ENCODE assay signal across 23 mouse cellular contexts in genomic region chr5:30411524-30411923, GRCm38 (mm10). TPM values are rescaled to one million over a fixed set of nuclear protein-coding genes. Genes with fewer than 3 reads are reported as not detected.
DNase-seq lines count a peak whose midpoint lies in the region; ATAC-seq and TF ChIP-seq lines count a peak whose summit lies in the region.
"Had no signal": no experiment of that assay in that cellular context is flagged by ENCODE, and none has a peak within 500 bp of the region (broad histone marks: within the 10 kb centered on the region; RNA-seq: fewer than 3 reads in every experiment).

No protein-coding gene starts in this region.

- no peak overlapping the region for H3K4me2 ChIP-seq in hindbrain, embryonic 12.5 days (replicated peaks)
- no peak overlapping the region for H3K4me2 ChIP-seq in hindbrain, embryonic 13.5 days
- no peak overlapping the region for H3K4me2 ChIP-seq in midbrain, embryonic 11.5 days
- no peak overlapping the region for H3K4me2 ChIP-seq in midbrain, postnatal 0 days (ENCODE audit: low read depth, low read length, poor library complexity, severe bottlenecking)
- H3K4me2 ChIP-seq in stomach, postnatal 0 days (replicated peaks; ENCODE audit: low read depth): no peak overlapping the region
- H3K4me2 ChIP-seq: limb, embryonic 13.5 days; lung, embryonic 14.5 days; neural tube, embryonic 12.5 days had no signal

- H3K4me3 ChIP-seq in hindbrain, embryonic 12.5 days: no peak overlapping the region
- H3K4me3 ChIP-seq in hindbrain, embryonic 13.5 days: no peak overlapping the region
- H3K4me3 ChIP-seq in midbrain, embryonic 11.5 days (ENCODE audit: low read depth, low read length): no peak overlapping the region
- no peak overlapping the region for H3K4me3 ChIP-seq in midbrain, postnatal 0 days (ENCODE audit: low read depth, low read length)
- no peak overlapping the region for H3K4me3 ChIP-seq in stomach, postnatal 0 days (ENCODE audit: low read depth, low read length)
- H3K4me3 ChIP-seq: erythroblast, embryonic 14.5 days; heart, embryonic 10.5 days; limb, embryonic 13.5 days; neural tube, embryonic 12.5 days had no signal

- H3K9ac ChIP-seq in hindbrain, embryonic 12.5 days: no peak overlapping the region
- H3K9ac ChIP-seq in hindbrain, embryonic 13.5 days: no peak overlapping the region
- H3K9ac ChIP-seq in midbrain, embryonic 11.5 days (ENCODE audit: low read length): no peak overlapping the region
- H3K9ac ChIP-seq in midbrain, postnatal 0 days (replicated peaks; ENCODE audit: low read length, poor library complexity, severe bottlenecking): no peak overlapping the region
- no peak overlapping the region for H3K9ac ChIP-seq in stomach, postnatal 0 days (ENCODE audit: low read length)
- H3K9ac ChIP-seq: limb, embryonic 13.5 days; lung, embryonic 14.5 days; neural tube, embryonic 12.5 days had no signal

- 0 out of 2 replicates have a peak overlapping the region, but pooled peaks have one; percentile 7 for H3K27ac ChIP-seq in hindbrain, embryonic 12.5 days
- H3K27ac ChIP-seq in hindbrain, embryonic 13.5 days: no peak overlapping the region
- H3K27ac ChIP-seq in midbrain, embryonic 11.5 days (ENCODE audit: low read depth, low read length): no peak overlapping the region
- no peak overlapping the region for H3K27ac ChIP-seq in midbrain, postnatal 0 days (ENCODE audit: low read depth, low read length)
- H3K27ac ChIP-seq in stomach, postnatal 0 days (replicated peaks): no peak overlapping the region
- H3K27ac ChIP-seq: heart, embryonic 10.5 days; hindbrain, postnatal 0 days; kidney, postnatal 0 days; limb, embryonic 13.5 days; neural tube, embryonic 12.5 days had no signal

- no peak for TF ChIP-seq EP300 in stomach, postnatal 0 days (optimal IDR thresholded peaks at IDR 0.05)

- no peaks in the 10 kb centered on the region for H3K36me3 ChIP-seq in hindbrain, embryonic 12.5 days
- H3K36me3 ChIP-seq in hindbrain, embryonic 13.5 days: no peaks in the 10 kb centered on the region
- no peaks in the 10 kb centered on the region for H3K36me3 ChIP-seq in midbrain, embryonic 11.5 days (ENCODE audit: control insufficient read depth, insufficient read depth, low read length)
- H3K36me3 ChIP-seq in midbrain, postnatal 0 days (ENCODE audit: insufficient read depth, low read length): no peaks in the 10 kb centered on the region
- no peaks in the 10 kb centered on the region for H3K36me3 ChIP-seq in stomach, postnatal 0 days (ENCODE audit: control insufficient read depth, insufficient read depth, low read length)
- H3K36me3 ChIP-seq: heart, embryonic 10.5 days; limb, embryonic 13.5 days; neural tube, embryonic 12.5 days had no signal

- peaks cover 13% of the 10 kb centered on the region for H3K4me1 ChIP-seq in hindbrain, embryonic 12.5 days
- H3K4me1 ChIP-seq in hindbrain, embryonic 13.5 days (replicated peaks): peaks cover 34% of the 10 kb centered on the region
- H3K4me1 ChIP-seq in midbrain, embryonic 11.5 days (ENCODE audit: control insufficient read depth, insufficient read depth, low read length): peaks cover 8% of the 10 kb centered on the region
- peaks cover 6% of the 10 kb centered on the region for H3K4me1 ChIP-seq in midbrain, postnatal 0 days (ENCODE audit: insufficient read depth, low read length)
- H3K4me1 ChIP-seq in stomach, postnatal 0 days (replicated peaks; ENCODE audit: control insufficient read depth, insufficient read depth): no peaks in the 10 kb centered on the region

- no peak for TF ChIP-seq CTCF in midbrain, postnatal 0 days (IDR thresholded peaks at IDR 0.05)
- no peak for TF ChIP-seq CTCF in stomach, postnatal 0 days (IDR thresholded peaks at IDR 0.05; ENCODE audit: low read depth)

- H3K27me3 ChIP-seq in hindbrain, embryonic 12.5 days: no peaks in the 10 kb centered on the region
- no peaks in the 10 kb centered on the region for H3K27me3 ChIP-seq in hindbrain, embryonic 13.5 days
- no peaks in the 10 kb centered on the region for H3K27me3 ChIP-seq in midbrain, embryonic 11.5 days (ENCODE audit: control insufficient read depth, insufficient read depth, low read length)
- no peaks in the 10 kb centered on the region for H3K27me3 ChIP-seq in midbrain, postnatal 0 days (ENCODE audit: insufficient read depth, low read length)
- no peaks in the 10 kb centered on the region for H3K27me3 ChIP-seq in stomach, postnatal 0 days (ENCODE audit: control insufficient read depth, insufficient read depth, low read length)
- H3K27me3 ChIP-seq: limb, embryonic 13.5 days; neural tube, embryonic 12.5 days had no signal

- H3K9me3 ChIP-seq in hindbrain, embryonic 12.5 days (replicated peaks): no peaks in the 10 kb centered on the region
- no peaks in the 10 kb centered on the region for H3K9me3 ChIP-seq in hindbrain, embryonic 13.5 days
- H3K9me3 ChIP-seq in midbrain, embryonic 11.5 days (ENCODE audit: control insufficient read depth, low read length): no peaks in the 10 kb centered on the region
- H3K9me3 ChIP-seq in midbrain, postnatal 0 days (ENCODE audit: low read length): no peaks in the 10 kb centered on the region
- no peaks in the 10 kb centered on the region for H3K9me3 ChIP-seq in stomach, postnatal 0 days (ENCODE audit: control insufficient read depth, low read length)
- H3K9me3 ChIP-seq: heart, embryonic 10.5 days; limb, embryonic 13.5 days; neural tube, embryonic 12.5 days had no signal

- 62% methylated on average over 10 of the region's 10 CpGs for WGBS in hindbrain, embryonic 12.5 days
- WGBS in hindbrain, embryonic 13.5 days: 43% methylated on average over 10 of the region's 10 CpGs
- WGBS in midbrain, embryonic 11.5 days: 78% methylated on average over 10 of the region's 10 CpGs
- 49% methylated on average over 10 of the region's 10 CpGs for WGBS in midbrain, postnatal 0 days
- WGBS in stomach, postnatal 0 days: 46% methylated on average over 10 of the region's 10 CpGs

- DNase-seq in midbrain, embryonic 11.5 days (ENCODE audit: low spot score, missing footprints): no peak
- DNase-seq in midbrain, postnatal 0 days (ENCODE audit: low spot score): no peak
- DNase-seq in kidney, postnatal 10 days: peak; percentile 17
- DNase-seq in stomach, postnatal 0 days (ENCODE audit: low spot score): peak; percentile 25
- DNase-seq: cerebellum, postnatal 25 days; heart, postnatal 10 days; lung, embryonic 14.5 days; thymus, adult 18-20 months had no signal

- no peak for ATAC-seq in hindbrain, embryonic 12.5 days (ENCODE audit: low FRiP score)
- ATAC-seq in hindbrain, embryonic 13.5 days (ENCODE audit: low FRiP score): no peak
- peak; percentile 40; the same call in 1 of the 2 replicates for ATAC-seq in midbrain, embryonic 11.5 days (ENCODE audit: low FRiP score)
- ATAC-seq in midbrain, postnatal 0 days (ENCODE audit: low FRiP score): no peak
- 0 out of 2 replicates have a peak, but pooled peaks have one; percentile 45 for ATAC-seq in stomach, postnatal 0 days (ENCODE audit: low FRiP score, low TSS enrichment)
- no peak for ATAC-seq in monocyte, adult 5-6 weeks (replicated peaks; ENCODE audit: insufficient number of reproducible peaks, low FRiP score, low TSS enrichment, poor library complexity, severe bottlenecking)
- ATAC-seq: activated CD4-positive, CD25-positive, alpha-beta regulatory T cell, adult 4 months; forebrain, embryonic 14.5 days; hindbrain, postnatal 0 days; Patski had no signal

RNA-seq across cellular contexts. Expression of gene Otof, which starts 50.2 kb away (rescaled TPM):
- 0.82 and 1.1 TPM in 2 replicates for polyA plus RNA-seq in hindbrain, embryonic 12.5 days (2016; fragmentation: Nextera tagmentation; extraction: Ambion mirVana)
- polyA plus RNA-seq in hindbrain, embryonic 13.5 days (2015; fragmentation: Nextera tagmentation; extraction: Ambion mirVana): 1.9 and 2.2 TPM in 2 replicates
- 0.25 and 0.59 TPM in 2 replicates for polyA plus RNA-seq in midbrain, embryonic 11.5 days (2014; fragmentation: Nextera tagmentation; extraction: Ambion mirVana)
- total RNA-seq in midbrain, postnatal 0 days (2014; rRNA removed): 6.1 and 9.9 TPM in 2 replicates
- 4.7 and 4.9 TPM in 2 replicates for polyA plus RNA-seq in midbrain, postnatal 0 days (2015; fragmentation: Nextera tagmentation; extraction: Ambion mirVana)
- polyA plus RNA-seq in stomach, postnatal 0 days (2015; fragmentation: Nextera tagmentation; extraction: Ambion mirVana): 0.02 TPM in 2 replicates
- not detected in 3 replicates for total RNA-seq in monocyte, adult 5-6 weeks (2017)
- polyA plus RNA-seq: activated CD4-positive, CD25-positive, alpha-beta regulatory T cell, adult 4 months; C2C12; erythroblast, embryonic 14.5 days; Patski had no signal

RNA-seq across cellular contexts. Expression of gene 1700001C02Rik, which starts 54.3 kb away (rescaled TPM):
- polyA plus RNA-seq in hindbrain, embryonic 12.5 days (2016; fragmentation: Nextera tagmentation; extraction: Ambion mirVana): 1.0 and 1.2 TPM in 2 replicates
- polyA plus RNA-seq in hindbrain, embryonic 13.5 days (2015; fragmentation: Nextera tagmentation; extraction: Ambion mirVana): 1.1 and 1.7 TPM in 2 replicates
- polyA plus RNA-seq in midbrain, embryonic 11.5 days (2014; fragmentation: Nextera tagmentation; extraction: Ambion mirVana): not detected in 2 replicates
- total RNA-seq in midbrain, postnatal 0 days (2014; rRNA removed): 1.4 and 1.6 TPM in 2 replicates
- polyA plus RNA-seq in midbrain, postnatal 0 days (2015; fragmentation: Nextera tagmentation; extraction: Ambion mirVana): 2.9 and 3.4 TPM in 2 replicates
- polyA plus RNA-seq in stomach, postnatal 0 days (2015; fragmentation: Nextera tagmentation; extraction: Ambion mirVana): not detected in 2 replicates
- total RNA-seq in monocyte, adult 5-6 weeks (2017): not detected in 3 replicates
- total RNA-seq: gastrocnemius, postnatal 4 days; heart, postnatal 10 days; hindbrain, postnatal 0 days; left cerebral cortex, postnatal 10 days had no signal
- polyA plus RNA-seq: activated CD4-positive, CD25-positive, alpha-beta regulatory T cell, adult 4 months; C2C12; erythroblast, embryonic 14.5 days; heart, embryonic 10.5 days; kidney, postnatal 0 days; limb, embryonic 13.5 days; lung, embryonic 14.5 days; neural tube, embryonic 12.5 days; Patski had no signal

Comparison
In these comparisons a context has a peak if more than half of its experiments do, and no peak if none do; other contexts are left out.
1. ATAC-seq: peak in midbrain, embryonic 11.5 days (single experiment) and stomach, postnatal 0 days (single experiment); none in hindbrain, embryonic 12.5 days (single experiment), hindbrain, embryonic 13.5 days (single experiment), midbrain, postnatal 0 days (single experiment) and monocyte, adult 5-6 weeks (single experiment).
2. DNase-seq: peak in kidney, postnatal 10 days (single experiment) and stomach, postnatal 0 days (single experiment); none in midbrain, embryonic 11.5 days (single experiment) and midbrain, postnatal 0 days (single experiment).